Mouse (Mus musculus): ENCODE measurements around the gene Rgl1. TPM values are rescaled to one million over a fixed set of nuclear protein-coding genes. Genes with fewer than 3 reads are reported as not detected.

The Rgl1 gene
- polyA plus RNA-seq (2014; fragmentation: Illumina TruSeq; extraction: RNeasy Lipid Tissue Mini Kit (QIAGEN cat#74804); ENCODE audit: insufficient read depth, low read depth, low replicate concordance) = 18.8 TPM

GRCm38 (mm10) chr1:152766032-152766772 is at the start of gene Rgl1, which contains the start of gene Arpc5:
Rgl1 (minus strand) TSS chr1:152766351.
Arpc5 (plus strand) TSS chr1:152766542.

GRCm38 (mm10) chr1:152799897-152800296 is 33.7 kb upstream of the Rgl1 start, which contains the start of gene Ncf2:
Ncf2 (plus strand) TSS chr1:152800194.

GRCm38 (mm10) chr1:152750312-152750965 is 15.7 kb downstream of the Rgl1 start, which contains the start of gene Apobec4:
Apobec4 (plus strand) TSS chr1:152750551.

Other genes with a start within 250 kb of the Rgl1 start
- 0.59 TPM for gene Apobec4, start 15.8 kb downstream of the Rgl1 start, polyA plus RNA-seq (2014; fragmentation: Illumina TruSeq; extraction: RNeasy Lipid Tissue Mini Kit (QIAGEN cat#74804); ENCODE audit: insufficient read depth, low read depth, low replicate concordance)
- 180 TPM for gene Arpc5, start 191 bp upstream of the Rgl1 start, polyA plus RNA-seq (2014; fragmentation: Illumina TruSeq; extraction: RNeasy Lipid Tissue Mini Kit (QIAGEN cat#74804); ENCODE audit: insufficient read depth, low read depth, low replicate concordance)
- 19.0 TPM for gene Ncf2, start 33.8 kb upstream of the Rgl1 start, polyA plus RNA-seq (2014; fragmentation: Illumina TruSeq; extraction: RNeasy Lipid Tissue Mini Kit (QIAGEN cat#74804); ENCODE audit: insufficient read depth, low read depth, low replicate concordance)
- gene Smg7, start 136.3 kb upstream of the Rgl1 start, polyA plus RNA-seq (2014; fragmentation: Illumina TruSeq; extraction: RNeasy Lipid Tissue Mini Kit (QIAGEN cat#74804); ENCODE audit: insufficient read depth, low read depth, low replicate concordance) = 11.7 TPM
- 2.6 TPM for gene Nmnat2, start 188.6 kb upstream of the Rgl1 start, polyA plus RNA-seq (2014; fragmentation: Illumina TruSeq; extraction: RNeasy Lipid Tissue Mini Kit (QIAGEN cat#74804); ENCODE audit: insufficient read depth, low read depth, low replicate concordance)